Mouse (Mus musculus): ENCODE data around the gene Abca13. TPM values are rescaled to one million over a fixed set of nuclear protein-coding genes. Genes with fewer than 3 reads are reported as not detected.

Abca13 gene
- polyA plus RNA-seq, 1 experiment from 2014 or later = 0.08 TPM

DNA sequence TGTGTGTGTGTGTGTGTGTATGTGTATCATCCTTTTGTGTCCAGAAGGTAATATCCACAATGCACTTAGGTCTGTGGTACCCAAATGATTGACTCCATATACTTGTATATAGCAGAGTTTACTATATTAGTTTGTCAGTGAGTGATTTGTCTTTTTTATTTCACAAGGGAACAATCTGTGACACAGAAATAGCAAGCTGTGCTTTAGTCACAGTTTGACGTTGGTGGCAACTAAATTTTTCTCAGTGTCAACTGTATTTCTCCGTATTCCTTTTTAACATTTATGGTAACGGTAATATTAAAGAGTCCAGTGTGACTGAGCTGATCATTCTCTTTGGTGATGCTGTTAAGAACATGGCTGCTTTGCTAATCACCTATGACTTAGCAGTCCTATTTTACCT lies 409.4 kb downstream of the Abca13 start:
- Histone ChIP-seq H3K27ac (replicated peaks; ENCODE audit: low read depth, low read length) (no peak overlapping the region), H3K36me3 (replicated peaks; ENCODE audit: control insufficient read depth, insufficient read depth, low read depth, low read length) (no peaks in the 10 kb centered on the region), H3K4me3 (ENCODE audit: low read depth, low read length) (no peak overlapping the region), H3K4me1 (ENCODE audit: control insufficient read depth, insufficient read depth, low read length) (no peaks in the 10 kb centered on the region), H3K4me2 (ENCODE audit: low read depth, low read length) (no peak overlapping the region), H3K9ac (replicated peaks; ENCODE audit: low read length) (no peak overlapping the region), H3K27me3 (ENCODE audit: control insufficient read depth, insufficient read depth, low read length) (no peaks in the 10 kb centered on the region), H3K9me3 (replicated peaks; ENCODE audit: control insufficient read depth, low read length) (no peaks in the 10 kb centered on the region)
- no peak for ATAC-seq (replicated peaks; ENCODE audit: insufficient number of reproducible peaks, low FRiP score, low TSS enrichment, low read depth)
- WGBS = 91% methylated on average over 3 of the region's 3 CpGs
- no peak for DNase-seq (ENCODE audit: low spot score)

DNA sequence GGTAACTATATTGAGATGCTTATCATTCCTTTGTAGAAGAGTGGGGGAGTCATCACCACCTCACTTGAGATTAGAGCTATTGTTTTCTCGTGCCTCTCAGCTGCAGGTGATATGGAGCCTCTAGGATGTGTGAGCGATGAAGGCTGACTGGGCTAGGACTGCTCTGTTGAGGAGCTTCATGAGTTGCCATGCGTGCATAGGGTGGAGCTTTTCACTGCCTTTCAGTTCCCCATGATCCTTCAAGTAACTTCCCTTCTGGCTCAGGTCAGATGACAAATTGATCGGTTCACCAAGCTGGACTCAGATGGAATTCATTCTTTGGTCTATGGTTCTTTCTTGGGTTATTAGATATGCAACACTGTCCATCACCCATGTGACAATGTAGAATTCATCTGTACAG lies 410.4 kb downstream of the Abca13 start:
- Histone ChIP-seq H3K4me3 (ENCODE audit: low read depth, low read length) (no peak overlapping the region), H3K9ac (replicated peaks; ENCODE audit: low read length) (no peak overlapping the region), H3K4me2 (ENCODE audit: low read depth, low read length) (no peak overlapping the region), H3K27ac (replicated peaks; ENCODE audit: low read depth, low read length) (no peak overlapping the region), H3K27me3 (ENCODE audit: control insufficient read depth, insufficient read depth, low read length) (no peaks in the 10 kb centered on the region), H3K9me3 (replicated peaks; ENCODE audit: control insufficient read depth, low read length) (no peaks in the 10 kb centered on the region), H3K4me1 (ENCODE audit: control insufficient read depth, insufficient read depth, low read length) (no peaks in the 10 kb centered on the region), H3K36me3 (replicated peaks; ENCODE audit: control insufficient read depth, insufficient read depth, low read depth, low read length) (no peaks in the 10 kb centered on the region)
- no peak for ATAC-seq (replicated peaks; ENCODE audit: insufficient number of reproducible peaks, low FRiP score, low TSS enrichment, low read depth)
- 76% methylated on average over 4 of the region's 4 CpGs for WGBS
- DNase-seq (ENCODE audit: low spot score) = no peak

DNA sequence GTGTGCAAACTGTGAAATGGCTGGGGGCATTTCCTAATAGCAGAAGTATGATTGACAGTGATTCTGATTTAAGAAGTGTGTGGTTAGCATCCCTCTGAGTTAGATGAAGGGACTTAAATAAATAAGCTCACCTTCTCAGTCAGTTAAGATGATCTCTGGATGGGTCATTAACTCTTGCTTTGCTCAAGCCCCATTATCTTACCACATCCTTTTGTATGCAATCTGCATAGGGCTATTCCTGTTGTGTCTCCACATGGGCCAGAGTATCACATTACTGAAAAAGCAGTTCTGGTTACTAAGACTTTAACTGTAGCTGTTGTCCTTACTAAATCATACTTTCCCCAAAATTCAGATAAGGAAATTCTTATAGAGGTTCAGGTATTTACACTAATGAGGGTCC lies 416.5 kb downstream of the Abca13 start:
- DNase-seq (ENCODE audit: low spot score) = no peak

GRCm38 (mm10) chr11:9609075-9609474 lies 417.3 kb downstream of the Abca13 start:
- 59% methylated on average over 3 of the region's 3 CpGs for WGBS
- Histone ChIP-seq H3K9ac (replicated peaks; ENCODE audit: low read length) (no peak overlapping the region), H3K27me3 (ENCODE audit: control insufficient read depth, insufficient read depth, low read length) (no peaks in the 10 kb centered on the region), H3K4me2 (ENCODE audit: low read depth, low read length) (no peak overlapping the region), H3K36me3 (replicated peaks; ENCODE audit: control insufficient read depth, insufficient read depth, low read depth, low read length) (no peaks in the 10 kb centered on the region), H3K27ac (replicated peaks; ENCODE audit: low read depth, low read length) (no peak overlapping the region), H3K9me3 (replicated peaks; ENCODE audit: control insufficient read depth, low read length) (no peaks in the 10 kb centered on the region), H3K4me1 (ENCODE audit: control insufficient read depth, insufficient read depth, low read length) (no peaks in the 10 kb centered on the region), H3K4me3 (ENCODE audit: low read depth, low read length) (no peak overlapping the region)
- DNase-seq (ENCODE audit: low spot score) (no peak), ATAC-seq (replicated peaks; ENCODE audit: insufficient number of reproducible peaks, low FRiP score, low TSS enrichment, low read depth) (no peak)

More for the DNA sequence above, 416.5 kb downstream of the Abca13 start:
- Histone ChIP-seq H3K9ac (replicated peaks; ENCODE audit: low read length) (no peak overlapping the region), H3K4me1 (ENCODE audit: control insufficient read depth, insufficient read depth, low read length) (no peaks in the 10 kb centered on the region), H3K36me3 (replicated peaks; ENCODE audit: control insufficient read depth, insufficient read depth, low read depth, low read length) (no peaks in the 10 kb centered on the region), H3K9me3 (replicated peaks; ENCODE audit: control insufficient read depth, low read length) (no peaks in the 10 kb centered on the region), H3K27ac (replicated peaks; ENCODE audit: low read depth, low read length) (no peak overlapping the region), H3K4me3 (ENCODE audit: low read depth, low read length) (no peak overlapping the region), H3K4me2 (ENCODE audit: low read depth, low read length) (no peak overlapping the region), H3K27me3 (ENCODE audit: control insufficient read depth, insufficient read depth, low read length) (no peaks in the 10 kb centered on the region)
- no peak for ATAC-seq (replicated peaks; ENCODE audit: insufficient number of reproducible peaks, low FRiP score, low TSS enrichment, low read depth)

DNA sequence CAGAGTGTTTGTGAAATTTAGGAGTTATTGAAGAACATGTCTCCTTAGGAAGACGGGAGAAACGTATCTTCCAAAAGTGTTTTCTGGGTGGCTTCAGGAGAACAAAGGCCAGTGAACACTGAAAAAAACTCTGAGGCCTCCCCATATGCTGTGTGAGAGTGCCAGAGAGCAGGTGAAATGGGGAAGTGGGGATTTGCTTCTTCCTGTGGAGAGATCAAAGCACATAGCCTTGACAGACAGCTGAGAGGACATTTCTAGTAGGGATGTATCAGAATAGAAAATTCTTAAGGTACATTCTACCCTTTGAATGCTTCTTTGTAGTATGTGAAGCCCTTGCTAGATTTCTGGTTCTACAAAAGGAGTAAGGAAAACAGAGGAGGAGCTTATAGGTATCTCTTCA lies 424.4 kb downstream of the Abca13 start:
- ATAC-seq (replicated peaks; ENCODE audit: insufficient number of reproducible peaks, low FRiP score, low TSS enrichment, low read depth) (no peak), DNase-seq (ENCODE audit: low spot score) (no peak)
- Histone ChIP-seq H3K27me3 (ENCODE audit: control insufficient read depth, insufficient read depth, low read length) (no peaks in the 10 kb centered on the region), H3K9ac (replicated peaks; ENCODE audit: low read length) (no peak overlapping the region), H3K4me3 (ENCODE audit: low read depth, low read length) (no peak overlapping the region), H3K36me3 (replicated peaks; ENCODE audit: control insufficient read depth, insufficient read depth, low read depth, low read length) (no peaks in the 10 kb centered on the region), H3K9me3 (replicated peaks; ENCODE audit: control insufficient read depth, low read length) (no peaks in the 10 kb centered on the region), H3K4me2 (ENCODE audit: low read depth, low read length) (no peak overlapping the region), H3K4me1 (ENCODE audit: control insufficient read depth, insufficient read depth, low read length) (no peaks in the 10 kb centered on the region), H3K27ac (replicated peaks; ENCODE audit: low read depth, low read length) (no peak overlapping the region)
- 63% methylated on average over 2 of the region's 2 CpGs for WGBS

GRCm38 (mm10) chr11:9616665-9617064 lies 424.9 kb downstream of the Abca13 start:
- Histone ChIP-seq H3K27me3 (ENCODE audit: control insufficient read depth, insufficient read depth, low read length) (no peaks in the 10 kb centered on the region), H3K36me3 (replicated peaks; ENCODE audit: control insufficient read depth, insufficient read depth, low read depth, low read length) (no peaks in the 10 kb centered on the region), H3K4me3 (ENCODE audit: low read depth, low read length) (no peak overlapping the region), H3K4me2 (ENCODE audit: low read depth, low read length) (no peak overlapping the region), H3K9ac (replicated peaks; ENCODE audit: low read length) (no peak overlapping the region), H3K4me1 (ENCODE audit: control insufficient read depth, insufficient read depth, low read length) (no peaks in the 10 kb centered on the region), H3K27ac (replicated peaks; ENCODE audit: low read depth, low read length) (no peak overlapping the region), H3K9me3 (replicated peaks; ENCODE audit: control insufficient read depth, low read length) (no peaks in the 10 kb centered on the region)
- ATAC-seq (replicated peaks; ENCODE audit: insufficient number of reproducible peaks, low FRiP score, low TSS enrichment, low read depth) = no peak
- no peak for DNase-seq (ENCODE audit: low spot score)
- WGBS = 52% methylated on average over 1 of the region's 1 CpGs

GRCm38 (mm10) chr11:9619986-9620385 lies 428.2 kb downstream of the Abca13 start:
- Histone ChIP-seq H3K9ac (replicated peaks; ENCODE audit: low read length) (no peak overlapping the region), H3K4me2 (ENCODE audit: low read depth, low read length) (no peak overlapping the region), H3K36me3 (replicated peaks; ENCODE audit: control insufficient read depth, insufficient read depth, low read depth, low read length) (no peaks in the 10 kb centered on the region), H3K27ac (replicated peaks; ENCODE audit: low read depth, low read length) (no peak overlapping the region), H3K4me3 (ENCODE audit: low read depth, low read length) (no peak overlapping the region), H3K27me3 (ENCODE audit: control insufficient read depth, insufficient read depth, low read length) (no peaks in the 10 kb centered on the region), H3K4me1 (ENCODE audit: control insufficient read depth, insufficient read depth, low read length) (no peaks in the 10 kb centered on the region), H3K9me3 (replicated peaks; ENCODE audit: control insufficient read depth, low read length) (no peaks in the 10 kb centered on the region)
- DNase-seq (ENCODE audit: low spot score) (no peak), ATAC-seq (replicated peaks; ENCODE audit: insufficient number of reproducible peaks, low FRiP score, low TSS enrichment, low read depth) (no peak)
- 55% methylated on average over 1 of the region's 1 CpGs for WGBS

GRCm38 (mm10) chr11:9622888-9623287 lies 431.1 kb downstream of the Abca13 start:
- Histone ChIP-seq H3K27me3 (ENCODE audit: control insufficient read depth, insufficient read depth, low read length) (no peaks in the 10 kb centered on the region), H3K9ac (replicated peaks; ENCODE audit: low read length) (no peak overlapping the region), H3K4me3 (ENCODE audit: low read depth, low read length) (no peak overlapping the region), H3K36me3 (replicated peaks; ENCODE audit: control insufficient read depth, insufficient read depth, low read depth, low read length) (no peaks in the 10 kb centered on the region), H3K27ac (replicated peaks; ENCODE audit: low read depth, low read length) (no peak overlapping the region), H3K4me2 (ENCODE audit: low read depth, low read length) (no peak overlapping the region), H3K9me3 (replicated peaks; ENCODE audit: control insufficient read depth, low read length) (no peaks in the 10 kb centered on the region), H3K4me1 (ENCODE audit: control insufficient read depth, insufficient read depth, low read length) (no peaks in the 10 kb centered on the region)
- ATAC-seq (replicated peaks; ENCODE audit: insufficient number of reproducible peaks, low FRiP score, low TSS enrichment, low read depth) = no peak
- WGBS = 91% methylated on average over 2 of the region's 2 CpGs
- DNase-seq (ENCODE audit: low spot score) = no peak
